Mouse (Mus musculus) cerebellum, postnatal 10 days (tissue): ENCODE data around the gene Cntn1.
A peak's percentile ranks its signal among the peaks of the same experiment; 100 is the strongest.

Experiments
- DNase-seq, 2 experiments: peaks; one replicate each; pipeline ENCODE4 v3.0.0; 2021; ENCODE audit warnings: mixed read lengths in 2 of 2

The Cntn1 gene

DNA sequence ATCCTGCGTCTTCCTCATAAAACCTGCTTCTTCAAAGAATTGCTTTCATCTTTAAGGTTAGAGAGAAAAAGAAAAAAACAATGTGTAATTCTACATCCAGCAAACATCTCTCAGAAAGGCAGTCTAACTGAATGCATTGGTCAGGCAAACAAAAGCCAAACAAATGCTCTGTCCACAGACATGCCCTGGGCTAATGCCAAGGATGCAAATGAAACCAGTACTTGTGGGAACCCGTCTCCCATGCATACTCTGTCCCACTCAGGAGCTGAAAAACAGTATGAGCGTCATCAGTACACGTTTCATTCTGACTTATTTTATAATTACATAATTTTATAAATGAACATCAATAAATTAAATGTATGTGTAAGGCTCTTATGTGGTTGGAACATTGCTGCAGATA, 91.0 kb downstream of the Cntn1 start:
- peak; percentile 71 to 76 for DNase-seq

DNA sequence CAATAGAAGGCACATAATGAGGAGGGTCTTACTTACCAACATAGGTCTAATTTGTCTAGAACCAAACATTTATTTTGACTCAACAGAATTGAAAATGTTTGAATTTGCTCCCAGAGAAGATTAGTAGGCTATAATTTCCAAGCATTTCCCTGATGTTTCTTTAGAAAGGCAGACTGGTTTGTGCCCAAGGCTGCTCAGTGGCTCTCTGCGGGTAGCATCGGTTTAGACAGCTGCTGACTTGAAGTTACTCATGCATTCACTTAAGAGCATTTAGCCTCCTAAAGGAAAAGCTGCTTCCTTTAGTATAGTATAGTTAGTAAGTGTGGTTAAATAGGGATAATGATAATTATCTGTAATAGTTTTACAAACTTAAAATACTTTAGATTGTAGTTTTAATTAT, 104.0 kb downstream of the Cntn1 start:
- no peak for DNase-seq

DNA sequence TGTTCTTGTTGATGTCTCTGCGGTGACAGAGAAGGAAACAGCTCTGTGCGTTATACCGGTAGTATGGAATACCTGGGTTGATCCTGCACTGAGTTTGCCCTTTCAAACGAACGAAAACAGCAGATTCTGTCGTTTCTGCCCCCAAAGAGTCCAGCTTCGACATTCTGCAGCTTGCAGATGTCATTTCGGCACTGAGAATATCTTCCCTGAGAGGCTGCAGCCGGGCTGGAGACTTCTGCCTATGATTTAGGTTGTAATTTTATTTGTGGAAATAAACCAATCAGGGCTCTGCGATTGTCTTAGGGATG, 109.8 kb downstream of the Cntn1 start:
- peak; percentile 41 to 57 for DNase-seq

DNA sequence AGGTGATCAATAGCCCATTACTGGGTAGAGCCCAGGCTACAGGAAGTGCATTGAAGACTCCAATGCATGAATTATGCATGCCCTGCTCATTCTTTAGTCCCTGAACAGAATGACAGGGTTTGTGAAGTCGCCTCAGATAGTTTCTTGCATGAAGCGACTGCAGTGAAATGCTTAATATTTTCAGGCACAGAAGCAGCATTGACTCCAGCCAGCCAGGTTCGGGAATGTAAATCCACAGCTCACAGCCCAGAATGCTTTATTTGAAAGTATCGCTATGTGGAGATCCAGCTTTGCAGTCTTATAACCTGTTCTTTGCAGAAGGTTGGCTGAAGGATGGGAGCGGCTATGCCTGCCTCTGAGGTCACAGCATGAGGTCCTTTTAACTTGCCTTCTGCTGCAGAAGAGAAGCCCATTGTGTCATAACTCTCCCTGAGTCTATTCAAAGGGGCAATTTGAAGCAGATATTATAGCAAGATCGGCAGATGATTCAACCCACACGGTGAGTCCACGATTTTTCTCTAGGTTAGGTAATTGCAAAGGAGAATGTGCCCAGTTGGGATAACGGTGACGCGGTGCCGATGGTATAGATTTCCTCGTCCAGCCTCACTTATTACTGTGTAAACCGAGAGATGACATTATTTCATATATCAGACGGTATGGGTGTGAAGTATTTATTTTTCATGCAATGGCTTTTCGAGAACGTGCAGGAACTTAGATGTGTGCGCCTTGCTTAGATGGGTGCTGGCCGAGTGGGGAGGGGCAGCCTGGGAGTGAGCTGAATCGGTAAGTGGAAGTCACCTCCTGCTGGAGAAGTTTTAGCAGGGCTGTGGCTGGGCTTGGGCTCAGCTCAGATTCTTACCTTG, 110.4 kb downstream of the Cntn1 start:
- DNase-seq, result peak; percentile 79

DNA sequence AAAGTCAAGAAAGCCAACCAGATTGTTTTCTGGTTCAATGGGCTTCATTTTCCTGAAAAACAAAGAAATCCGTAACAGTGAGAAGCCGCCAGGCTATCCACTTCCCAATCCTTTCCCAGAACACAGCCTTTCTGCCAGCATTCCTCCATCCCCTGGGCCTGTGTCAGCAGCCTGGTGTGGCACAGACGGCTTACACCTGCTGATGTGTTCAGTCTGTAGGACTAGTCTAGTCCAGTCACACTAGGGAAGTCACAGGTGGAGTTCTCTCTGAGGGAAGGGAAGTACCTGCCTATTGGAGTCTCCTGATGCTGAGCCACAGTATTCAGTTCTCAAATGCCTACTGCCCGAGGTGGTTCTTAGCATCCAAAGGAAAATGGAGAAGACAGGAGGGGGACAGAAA, 111.9 kb downstream of the Cntn1 start:
- DNase-seq, result peak; percentile 32 to 52

DNA sequence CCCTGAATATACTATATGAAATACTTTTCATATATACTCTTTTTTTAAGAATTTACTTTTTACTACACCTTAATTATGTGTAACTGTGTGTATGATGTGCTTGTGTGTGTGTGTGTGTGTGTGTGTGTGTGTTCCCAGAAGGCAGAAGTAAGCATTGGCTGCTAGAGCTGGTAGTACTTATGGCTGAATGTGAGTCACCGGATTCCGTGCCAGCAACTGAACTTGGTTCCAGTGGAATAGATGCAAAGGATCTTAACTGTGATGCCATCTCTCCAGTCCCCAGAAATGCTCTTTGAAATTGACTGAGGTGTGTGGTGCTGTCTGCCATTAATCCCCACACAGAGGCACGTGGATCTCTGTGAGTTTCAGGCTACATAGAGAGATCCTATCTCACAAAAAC, 113.2 kb downstream of the Cntn1 start:
- DNase-seq, result peak; percentile 44 to 57

DNA sequence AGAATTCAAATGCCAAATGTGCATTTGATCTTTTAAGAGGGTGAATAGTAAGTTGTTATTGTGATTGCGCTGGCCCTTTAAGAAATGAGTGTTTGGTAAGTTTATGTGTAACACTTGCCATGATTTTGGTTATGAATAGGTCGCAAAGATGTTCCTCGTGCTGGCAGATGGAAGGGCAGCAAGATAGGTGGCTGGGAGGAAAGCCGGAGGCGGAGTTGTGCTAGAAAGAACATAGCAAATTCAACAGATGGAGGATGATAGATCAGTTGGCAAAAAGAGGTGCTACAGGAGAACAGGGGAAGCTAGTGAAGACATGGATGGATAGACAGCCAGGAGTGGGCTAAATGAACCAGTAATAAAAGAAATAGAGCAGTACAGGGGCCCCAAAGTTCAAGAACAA, 115.3 kb downstream of the Cntn1 start:
- DNase-seq, result peak; percentile 65 to 75

DNA sequence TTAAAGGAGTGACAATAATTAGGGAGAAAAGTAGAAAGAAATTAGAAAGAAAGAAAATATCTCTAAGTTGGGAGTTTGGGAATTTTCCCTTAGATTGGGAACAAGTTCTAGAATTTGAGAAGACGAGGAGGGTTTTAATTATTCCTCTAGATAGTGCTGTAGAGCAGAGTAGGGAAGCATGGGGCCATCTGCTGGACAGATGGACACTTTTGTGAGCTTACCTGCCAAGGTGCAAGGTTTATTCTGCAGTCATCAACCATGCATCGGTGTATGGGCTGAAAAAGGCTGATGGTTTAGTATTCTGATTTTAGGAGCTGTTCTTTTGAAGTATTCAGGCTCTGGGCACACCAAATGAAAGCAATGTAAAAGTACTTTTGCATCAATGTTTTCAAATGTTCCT, 124.8 kb downstream of the Cntn1 start:
- peak; percentile 46 to 49 for DNase-seq

DNA sequence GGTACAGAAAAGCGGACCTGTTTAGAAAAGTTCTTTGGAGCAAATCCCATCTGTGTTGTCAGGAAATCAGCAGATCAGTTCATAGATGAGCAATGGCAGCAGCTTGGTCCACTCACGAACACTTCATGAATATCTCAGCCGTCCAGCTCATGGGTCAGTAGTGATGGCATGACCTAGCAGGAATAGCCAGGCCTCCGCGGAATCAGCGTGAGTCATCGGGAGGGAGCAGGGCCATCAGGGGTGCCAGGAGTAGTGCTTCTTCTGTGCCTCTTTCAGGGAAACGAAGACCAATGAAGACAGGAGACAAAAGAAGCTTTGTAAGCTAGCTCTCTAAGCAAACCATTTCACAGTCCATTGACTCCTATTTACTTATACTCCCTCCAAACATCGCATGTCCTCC, 126.4 kb downstream of the Cntn1 start:
- no peak for DNase-seq

DNA sequence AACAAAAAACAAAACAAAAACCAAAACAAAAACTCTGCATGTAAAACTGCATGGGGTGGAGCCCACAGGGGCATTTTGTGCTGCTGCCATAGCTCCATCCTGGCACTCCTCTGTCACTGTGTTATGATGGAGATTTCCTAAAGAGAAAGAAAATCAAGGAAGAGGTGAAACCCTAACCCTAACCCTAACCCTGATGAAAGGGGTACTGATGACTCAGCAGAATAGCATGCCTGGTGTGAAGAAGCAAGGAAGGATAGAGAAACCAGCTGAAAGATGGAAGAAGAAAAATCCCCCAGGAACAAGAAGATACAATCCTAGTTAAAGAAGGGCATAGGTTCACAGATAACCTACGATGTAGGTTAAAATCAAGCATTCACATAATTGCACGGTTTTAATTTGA, 134.5 kb downstream of the Cntn1 start:
- DNase-seq, result no peak

DNA sequence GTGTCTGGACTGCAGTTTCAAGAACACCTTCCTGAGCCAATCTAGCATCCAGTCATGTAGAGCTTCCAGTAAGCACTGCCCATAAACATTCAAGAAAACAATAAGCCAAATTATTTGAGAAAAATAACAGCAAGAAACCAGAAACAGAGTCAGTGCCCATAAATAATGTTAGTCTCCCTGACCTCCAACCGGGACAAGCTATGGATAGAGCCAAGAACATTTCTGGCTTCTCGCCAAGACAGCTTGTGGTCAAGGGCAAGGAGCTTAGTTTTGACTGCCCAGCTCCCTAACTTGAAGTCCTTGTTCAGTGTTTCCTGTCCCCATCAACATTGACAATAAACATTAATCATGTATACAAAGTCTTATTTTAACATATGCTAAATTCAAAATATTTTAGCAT, 139.0 kb downstream of the Cntn1 start:
- DNase-seq, result peak; percentile 82 to 85

DNA sequence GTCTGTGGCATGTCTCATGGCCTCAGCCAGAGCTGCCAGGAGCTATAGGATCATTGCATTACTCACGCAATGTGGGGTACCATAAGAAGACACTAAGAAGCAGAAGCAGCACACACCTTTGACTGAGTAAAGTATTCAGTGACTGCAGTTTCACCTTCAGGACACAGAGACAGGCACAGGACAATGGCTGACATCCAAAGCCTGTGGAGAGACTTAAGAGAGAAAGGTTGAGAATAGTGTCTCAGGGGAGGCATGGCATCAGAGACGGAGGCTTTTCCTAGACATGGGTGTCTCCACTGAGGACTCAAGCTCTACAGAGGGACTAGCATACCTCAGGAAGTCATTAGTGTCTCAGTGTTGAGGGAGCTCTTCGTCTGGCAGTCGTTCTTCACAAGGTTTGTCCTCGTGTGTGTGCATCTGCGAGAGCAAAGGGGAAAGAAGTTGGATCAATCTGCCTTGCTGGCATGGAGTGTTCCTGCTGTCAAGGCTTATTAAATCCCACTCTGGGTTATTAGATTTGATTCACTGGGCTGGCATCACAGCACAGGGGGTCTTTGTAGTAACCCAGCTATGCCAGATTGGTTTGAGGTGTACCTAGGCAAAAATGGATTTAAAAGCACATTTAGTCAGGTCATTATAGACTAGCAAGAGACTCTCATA, 149.5 kb downstream of the Cntn1 start:
- peak; percentile 84 to 88 for DNase-seq

DNA sequence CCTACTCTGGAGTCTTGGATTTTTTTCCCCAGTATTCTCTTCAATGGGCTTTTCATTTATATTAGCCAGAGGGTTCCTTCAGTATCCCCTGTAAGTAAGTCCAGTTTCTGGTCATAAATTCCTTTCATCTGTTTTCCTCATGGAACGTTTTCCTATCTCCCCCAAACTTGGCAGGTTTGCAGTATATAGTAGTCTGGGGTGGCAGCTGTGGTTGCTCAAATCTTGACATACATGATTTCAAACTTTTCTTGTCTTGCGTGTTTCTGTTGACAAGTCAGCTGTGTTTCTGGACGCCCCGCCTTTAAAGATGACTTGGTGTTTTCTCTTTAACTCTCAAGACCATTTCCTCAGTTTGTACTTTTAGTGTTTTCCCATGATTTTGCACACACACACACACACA, 155.7 kb downstream of the Cntn1 start:
- no peak for DNase-seq

DNA sequence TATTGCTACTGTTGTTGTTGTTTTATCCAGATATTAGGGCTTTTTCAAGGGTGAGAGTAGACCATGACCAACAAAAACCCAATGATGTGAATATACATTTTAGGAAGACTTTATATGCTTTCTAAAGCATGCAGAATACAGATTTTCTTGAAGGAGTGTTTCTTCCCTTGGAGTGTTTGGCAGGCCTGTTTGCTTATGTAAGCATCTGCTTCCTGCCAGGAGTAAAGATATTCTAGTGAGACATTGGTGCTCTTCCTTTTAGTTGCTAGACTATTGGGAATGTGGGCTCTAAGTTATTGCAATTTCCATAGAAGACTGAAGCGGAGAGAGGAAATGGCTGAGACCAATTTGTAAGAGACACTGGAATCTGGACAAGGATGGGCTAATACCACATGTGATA, 158.8 kb downstream of the Cntn1 start:
- DNase-seq, result no peak

DNA sequence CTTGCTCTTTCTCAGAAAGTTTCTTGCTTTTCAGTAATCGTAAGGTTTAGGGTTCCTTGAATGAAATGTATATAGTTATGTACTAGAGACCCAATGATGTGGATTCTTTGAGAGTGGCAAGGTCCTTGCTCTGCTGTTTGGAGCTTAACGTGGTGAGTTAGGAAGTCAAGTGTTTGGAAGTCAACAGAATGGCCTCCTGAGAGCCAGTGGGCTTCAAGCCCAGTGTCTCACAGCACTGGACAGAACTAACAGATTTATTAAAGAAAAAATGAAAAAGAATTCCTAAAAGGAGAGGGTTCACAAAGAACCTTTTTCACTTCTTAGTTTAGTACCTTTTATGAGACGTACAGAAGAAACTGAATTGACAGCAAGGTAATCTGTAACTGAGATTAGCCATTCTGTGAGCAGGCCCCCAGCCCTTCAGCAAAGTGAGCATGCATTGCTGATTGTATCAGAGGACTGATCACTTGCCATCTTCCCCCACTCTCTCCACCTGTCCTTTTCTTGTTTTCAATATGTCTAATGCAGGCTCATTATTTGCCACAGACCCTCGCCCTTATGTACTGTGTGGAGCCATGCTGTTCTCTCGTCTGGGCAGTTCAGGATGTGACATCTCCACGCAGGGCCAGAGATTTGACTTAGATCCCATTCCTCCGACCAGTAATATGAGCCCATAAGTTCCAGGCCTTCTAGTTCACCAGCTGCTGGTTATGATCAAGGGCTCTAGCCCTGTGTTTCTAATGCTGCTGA, 159.7 kb downstream of the Cntn1 start:
- DNase-seq, result peak; percentile 59 to 74

DNA sequence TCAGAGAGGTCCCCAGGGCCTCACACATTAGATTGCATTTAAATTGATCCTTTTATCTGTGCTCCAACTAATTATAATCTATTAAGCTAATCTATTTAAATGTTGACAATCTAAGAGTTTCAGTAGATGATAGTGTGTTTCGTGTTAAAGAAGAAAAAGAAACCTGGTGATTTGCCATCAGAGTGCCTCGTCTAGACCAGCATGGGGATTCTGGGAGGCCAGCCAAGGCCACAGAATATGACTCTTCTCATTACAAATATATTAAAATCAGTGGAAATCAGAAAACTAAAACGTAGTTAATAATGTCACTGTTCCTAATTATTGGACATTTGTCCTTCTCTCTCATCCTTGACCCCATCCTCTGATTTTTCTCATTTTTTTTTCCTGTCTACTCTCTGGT, 164.9 kb downstream of the Cntn1 start:
- DNase-seq, result peak; percentile 69 to 70

DNA sequence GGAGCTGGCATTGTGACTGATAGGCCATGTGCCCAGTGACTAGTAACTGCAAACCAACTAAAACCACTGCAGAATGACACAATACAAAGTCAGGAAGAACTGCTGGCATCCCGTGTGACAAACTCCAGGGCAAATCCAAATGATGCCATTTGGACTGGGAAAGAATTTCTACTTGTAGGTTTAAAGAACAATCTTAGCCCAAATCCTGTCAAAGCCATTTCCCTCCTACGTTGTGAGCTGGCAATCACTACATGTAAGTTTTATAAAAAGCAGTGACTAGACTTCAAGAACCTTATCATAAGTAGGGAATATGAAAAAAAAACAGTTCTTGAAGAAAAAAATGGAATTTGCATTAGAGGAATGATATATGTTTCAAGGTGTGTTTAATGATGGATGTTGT, 170.5 kb downstream of the Cntn1 start:
- no peak for DNase-seq

DNA sequence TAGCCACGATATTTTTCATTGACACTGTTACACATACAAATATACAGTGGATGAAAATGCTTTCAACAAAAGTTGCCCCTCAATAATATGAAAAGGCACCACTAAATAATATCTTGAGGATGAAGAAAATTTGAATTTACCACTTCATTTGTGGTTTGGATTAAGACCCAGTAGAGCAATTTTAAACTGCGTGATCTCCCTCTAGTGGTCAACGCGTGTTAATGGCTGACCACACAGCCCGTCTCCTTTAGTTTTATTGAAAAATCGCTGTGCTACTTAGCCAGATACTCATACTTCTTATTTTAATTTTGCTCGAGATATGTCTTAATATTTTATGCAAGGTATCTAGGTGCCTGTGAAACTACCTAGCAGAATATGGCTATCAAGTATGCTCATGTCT, 180.4 kb downstream of the Cntn1 start:
- DNase-seq, result peak; percentile 53 to 72

DNA sequence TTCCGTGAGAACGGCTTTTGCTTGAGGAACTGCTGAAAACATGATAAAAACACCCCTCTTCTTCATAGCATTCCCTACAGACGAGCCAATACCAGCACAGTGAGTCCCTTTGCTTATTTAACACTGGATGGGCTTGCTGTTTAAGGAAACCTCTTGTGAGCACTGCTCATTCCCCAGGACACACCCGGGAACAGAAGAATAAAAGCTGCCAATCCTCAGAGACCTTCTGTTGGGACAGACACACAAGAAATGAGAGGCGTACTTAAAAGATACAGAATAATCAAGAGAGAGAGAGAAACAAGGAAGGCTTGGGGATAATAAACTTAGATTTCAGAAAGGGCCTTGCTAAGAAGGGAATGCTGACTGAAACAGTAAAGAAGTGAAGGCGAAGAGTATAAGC, 184.9 kb downstream of the Cntn1 start:
- DNase-seq, result no peak

DNA sequence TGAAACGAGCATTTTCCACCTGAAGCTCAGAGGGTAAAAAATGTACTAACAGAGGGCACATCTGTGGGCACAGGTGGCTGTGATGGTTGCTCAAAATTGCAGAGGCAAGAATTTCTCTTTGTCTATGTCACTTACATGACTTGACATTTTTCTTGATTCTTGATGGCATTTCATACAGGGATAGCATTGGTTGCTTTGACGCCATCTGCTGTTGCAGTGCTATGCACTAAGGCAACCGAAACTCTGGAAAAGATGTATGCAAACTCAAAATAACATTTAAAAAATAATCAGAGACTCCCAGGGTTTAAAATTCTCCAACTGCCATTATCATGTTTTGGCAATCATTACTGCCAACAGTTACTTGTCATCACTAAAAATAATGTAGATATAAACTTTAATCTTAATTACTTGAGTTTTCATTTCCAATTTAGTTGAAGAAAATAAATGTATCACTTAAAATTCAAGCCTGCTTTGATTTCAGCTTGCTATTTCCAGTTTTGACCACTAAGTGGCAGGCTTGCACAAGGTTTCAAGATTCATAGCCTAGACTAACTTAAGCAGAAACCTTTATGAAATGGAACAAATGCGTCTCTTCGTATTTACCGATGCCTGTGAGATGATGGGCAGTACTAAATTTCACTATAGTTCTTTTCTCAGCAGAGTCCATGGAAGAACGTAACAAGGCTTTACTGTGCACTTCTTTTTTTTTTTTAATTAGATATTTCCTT, 214.2 kb downstream of the Cntn1 start:
- peak; percentile 64 to 72 for DNase-seq

DNA sequence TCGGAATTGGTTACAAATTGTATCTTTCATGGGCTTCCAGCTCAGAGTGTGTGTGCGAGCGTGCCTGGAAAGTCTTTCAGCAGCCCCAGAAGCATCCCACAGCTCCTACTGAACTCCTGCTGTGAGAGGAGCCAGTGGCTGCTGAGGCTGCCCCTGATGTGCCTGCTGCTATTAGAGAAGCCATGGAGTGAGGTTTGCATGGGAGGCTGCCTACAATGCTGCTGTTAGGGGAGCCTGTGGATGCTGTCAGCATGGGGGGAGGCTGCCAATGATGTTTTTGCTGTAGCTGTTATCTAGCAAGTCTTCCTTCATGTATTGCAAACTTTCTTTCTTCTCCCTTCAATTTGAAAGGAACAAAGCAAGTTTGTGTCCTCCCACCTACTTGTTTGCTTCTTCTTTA, 217.4 kb downstream of the Cntn1 start:
- peak in 1 of 2 experiments; percentile 10 for DNase-seq

DNA sequence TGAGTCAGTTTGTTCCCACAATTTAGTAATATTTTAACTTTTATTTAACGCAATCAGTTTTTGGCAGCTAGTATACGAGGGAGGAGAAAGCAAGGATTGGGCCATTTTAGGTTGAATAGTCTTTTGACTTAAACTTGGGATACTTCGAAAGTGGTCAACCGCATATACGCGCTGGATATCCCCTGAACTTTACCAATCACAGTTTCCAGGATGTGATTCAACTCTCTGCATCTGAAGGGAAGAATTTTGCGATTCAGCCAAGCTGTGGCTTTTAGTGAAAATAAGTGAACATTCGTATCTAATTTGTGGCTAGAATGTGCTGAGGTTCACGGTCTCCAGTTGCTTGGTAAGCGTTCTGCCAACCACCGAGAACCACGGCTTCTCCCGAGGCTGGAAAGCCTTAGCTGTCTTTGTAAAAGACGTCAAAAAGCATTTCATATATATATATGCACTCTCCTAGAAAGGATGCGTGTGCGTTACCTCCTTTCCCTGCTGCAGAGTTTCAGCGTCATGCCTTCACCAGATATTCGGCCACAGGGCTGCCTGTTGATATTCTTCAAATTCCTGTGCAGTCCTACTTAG, 217.9 kb downstream of the Cntn1 start:
- DNase-seq, result no peak
